Mouse (Mus musculus) lung, postnatal 4 days (tissue): Measurements from ENCODE around the gene Dctn2.

ENCODE experiments used
- DNase-seq, 2 experiments: peaks; one replicate each; pipeline ENCODE4 v3.0.0; 2021

Gene Dctn2

GRCm38 (mm10) chr10:127264336-127264735 is 1.8 kb upstream of the Dctn2 start:
- DNase-seq: no peak

- no peak for DNase-seq
These were observed 1.2 kb upstream of the Dctn2 start for GRCm38 (mm10) chr10:127264971-127265370.

- no peak for DNase-seq
These were observed 449 bp upstream of the Dctn2 start for GRCm38 (mm10) chr10:127265727-127266111.

- no peak for DNase-seq
These were observed 1.1 kb downstream of the Dctn2 start for GRCm38 (mm10) chr10:127267318-127267717.

- no peak for DNase-seq
These were observed 2.2 kb downstream of the Dctn2 start for GRCm38 (mm10) chr10:127268401-127268800.

- DNase-seq: no peak
These were observed 2.9 kb downstream of the Dctn2 start for GRCm38 (mm10) chr10:127269036-127269435.

GRCm38 (mm10) chr10:127269884-127270283 is 3.7 kb downstream of the Dctn2 start:
- no peak for DNase-seq

GRCm38 (mm10) chr10:127272371-127272770 is 6.2 kb downstream of the Dctn2 start:
- DNase-seq: no peak

- no peak for DNase-seq
These were observed 8.3 kb downstream of the Dctn2 start for GRCm38 (mm10) chr10:127274261-127275022.

- DNase-seq: no peak
These were observed 13.6 kb downstream of the Dctn2 start for GRCm38 (mm10) chr10:127279730-127280129.

- no peak for DNase-seq
These were observed 15.1 kb downstream of the Dctn2 start for GRCm38 (mm10) chr10:127281316-127281715.

- DNase-seq: no peak
These were observed 16.6 kb downstream of the Dctn2 start for GRCm38 (mm10) chr10:127282620-127283215.

- no peak for DNase-seq
These were observed 18.0 kb downstream of the Dctn2 start for GRCm38 (mm10) chr10:127284105-127284622.

- DNase-seq: no peak
These were observed 18.7 kb downstream of the Dctn2 start for GRCm38 (mm10) chr10:127284724-127285500.

- no peak for DNase-seq
These were observed 19.5 kb downstream of the Dctn2 start for GRCm38 (mm10) chr10:127285644-127286043.

GRCm38 (mm10) chr10:127286194-127286593 is 20.0 kb downstream of the Dctn2 start:
- no peak for DNase-seq

GRCm38 (mm10) chr10:127286730-127287129 is 20.6 kb downstream of the Dctn2 start:
- DNase-seq: no peak

- DNase-seq: no peak
These were observed 21.2 kb downstream of the Dctn2 start for GRCm38 (mm10) chr10:127287271-127287935.

GRCm38 (mm10) chr10:127287936-127288293 is 21.7 kb downstream of the Dctn2 start:
- DNase-seq: no peak

- peak; percentile 73 to 74 for DNase-seq
These were observed 22.2 kb downstream of the Dctn2 start for GRCm38 (mm10) chr10:127288328-127288799.

- peak; percentile 91 to 95 for DNase-seq
These were observed 22.8 kb downstream of the Dctn2 start, which contains the start of gene Mbd6 for GRCm38 (mm10) chr10:127288800-127289572. TSS of gene Mbd6 (minus strand) at chr10:127289018.
